Mouse (Mus musculus) forebrain, embryonic 10.5 days (tissue): Measurements from ENCODE around the gene Nlrc5. TPM values are rescaled to one million over a fixed set of nuclear protein-coding genes. Genes with fewer than 3 reads are reported as not detected.

Experiments used
- DNase-seq: peaks from one replicate; pipeline ENCODE4 v3.0.0-alpha.2; 2017; ENCODE audit warnings: low spot score; ENCODE audit errors: extremely low spot score
- H3K27ac ChIP-seq: fragments of 300-500 bp; sonication (generic); 2 replicates; pipeline ENCODE4 v1.5.1; 2016; ENCODE audit warnings: mild to moderate bottlenecking
- H3K27me3 ChIP-seq: fragments of 300-500 bp; sonication (generic); 2 replicates; pipeline ENCODE4 v1.6.1; 2016; ENCODE audit warnings: mild to moderate bottlenecking; ENCODE audit not compliant: poor library complexity, severe bottlenecking
- H3K36me3 ChIP-seq: fragments of 300-500 bp; sonication (generic); replicated peaks from 2 replicates; pipeline ENCODE4 v1.6.1; 2016; ENCODE audit warnings: mild to moderate bottlenecking, moderate library complexity
- H3K4me1 ChIP-seq: fragments of 300-500 bp; sonication (generic); 2 replicates; pipeline ENCODE4 v1.6.1; 2016
- H3K4me3 ChIP-seq: fragments of 300-500 bp; sonication (generic); 2 replicates; pipeline ENCODE4 v1.5.1; 2016; ENCODE audit warnings: mild to moderate bottlenecking, moderate library complexity
- H3K9me3 ChIP-seq: fragments of 300-500 bp; sonication (generic); 2 replicates; pipeline ENCODE4 v1.6.1; 2016; ENCODE audit warnings: mild to moderate bottlenecking, moderate library complexity
- WGBS: fragments of 180-500 bp; shearing (Covaris S2); methylation state at CpG from one replicate; pipeline ENCODE4 v1.1.7; 2016; 5-methylcytosine and 5-hydroxymethylcytosine counted together
- polyA plus RNA-seq: library from polyadenylated mRNA; unstranded; fragments of >200 nt; fragmentation: Nextera tagmentation; extraction: Ambion mirVana; gene quantifications from 2 replicates; pipeline ENCODE4 v1.2.1, GENCODE M21; 2016

The Nlrc5 gene
- 0.12 and 0.25 TPM in 2 replicates for polyA plus RNA-seq

- peaks cover 48% of the 10 kb centered on the region for H3K27me3 ChIP-seq
- 0 out of 2 replicates have a peak within 1 kb of the TSS, but pooled peaks have one; percentile 3 for H3K27ac ChIP-seq
- WGBS: 2% methylated on average over 29 of the region's 29 CpGs
Measured at GRCm38 (mm10) chr8:94433981-94434466, at the start of gene Nlrc5. Gene Nlrc5 (plus strand): TSS chr8:94434356.

GRCm38 (mm10) chr8:94385506-94386213 is 48.5 kb upstream of the Nlrc5 start:
- WGBS: 31% methylated on average over 20 of the region's 20 CpGs
- H3K4me3 ChIP-seq: peak overlapping the region; percentile 91
- H3K27me3 ChIP-seq: peaks cover 3% of the 10 kb centered on the region; the same call in 1 of the 2 replicates
- peaks cover 16% of the 10 kb centered on the region for H3K36me3 ChIP-seq
- H3K4me1 ChIP-seq: peaks cover 26% of the 10 kb centered on the region
- no peak for DNase-seq
- no peaks in the 10 kb centered on the region for H3K9me3 ChIP-seq
- peak overlapping the region; percentile 94 for H3K27ac ChIP-seq

More at GRCm38 (mm10) chr8:94433981-94434466, at the start of gene Nlrc5:
- DNase-seq: peak; percentile 31
- Histone ChIP-seq H3K36me3 (no peaks in the 10 kb centered on the region), H3K4me3 (peak within 1 kb of the TSS; percentile 58), H3K9me3 (no peaks in the 10 kb centered on the region), H3K4me1 (peaks cover 10% of the 10 kb centered on the region)

DNA sequence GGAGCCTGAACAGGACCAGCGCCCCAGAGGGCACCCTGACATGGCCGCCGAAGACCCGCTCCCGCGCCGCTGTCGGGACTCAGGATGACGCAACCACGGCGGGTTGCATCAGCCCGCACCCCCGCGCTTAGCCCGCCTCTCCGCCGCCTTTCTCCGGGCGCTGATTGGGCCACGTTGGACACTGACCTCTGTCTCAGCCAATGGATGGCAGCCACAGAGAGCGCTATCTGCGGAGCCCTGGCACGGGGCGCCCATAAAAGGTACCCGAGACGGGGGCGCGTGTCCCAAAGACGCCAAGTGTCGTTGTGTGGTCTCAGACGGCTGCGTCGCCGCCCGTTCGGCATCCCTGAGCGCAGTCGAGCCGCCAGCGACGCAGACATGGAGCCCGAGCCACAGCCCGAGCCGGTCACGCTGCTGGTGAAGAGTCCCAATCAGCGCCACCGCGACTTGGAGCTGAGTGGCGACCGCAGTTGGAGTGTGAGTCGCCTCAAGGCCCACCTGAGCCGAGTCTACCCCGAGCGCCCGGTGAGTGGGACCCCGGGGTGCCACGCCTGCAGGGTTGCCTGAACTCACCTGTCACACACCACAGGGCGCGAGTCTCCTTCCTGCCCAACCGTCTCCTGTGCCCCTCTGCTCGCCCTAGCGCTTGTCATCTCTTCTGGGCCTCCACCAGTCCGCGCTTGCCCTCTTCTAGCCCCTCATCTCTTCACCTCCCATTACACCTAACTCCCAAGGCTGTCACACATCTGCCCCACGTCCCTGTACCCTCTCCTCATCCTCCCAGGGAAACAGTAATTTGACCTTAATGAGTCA is 47.7 kb upstream of the Nlrc5 start, which contains the start of gene Herpud1:
TSS of gene Herpud1 (plus strand) at position 225 of the 813 bp plus-strand sequence.
- H3K4me1 ChIP-seq: peaks cover 26% of the 10 kb centered on the region
- WGBS: under 1% methylated on average over 65 of the region's 65 CpGs
- no peaks in the 10 kb centered on the region for H3K9me3 ChIP-seq
- H3K27me3 ChIP-seq: peaks cover 3% of the 10 kb centered on the region; the same call in 1 of the 2 replicates
- DNase-seq: peak; percentile 97
- H3K36me3 ChIP-seq: peaks cover 23% of the 10 kb centered on the region
- peak within 1 kb of the TSS; percentile 94 for H3K27ac ChIP-seq
- H3K4me3 ChIP-seq: peak within 1 kb of the TSS; percentile 91

DNA sequence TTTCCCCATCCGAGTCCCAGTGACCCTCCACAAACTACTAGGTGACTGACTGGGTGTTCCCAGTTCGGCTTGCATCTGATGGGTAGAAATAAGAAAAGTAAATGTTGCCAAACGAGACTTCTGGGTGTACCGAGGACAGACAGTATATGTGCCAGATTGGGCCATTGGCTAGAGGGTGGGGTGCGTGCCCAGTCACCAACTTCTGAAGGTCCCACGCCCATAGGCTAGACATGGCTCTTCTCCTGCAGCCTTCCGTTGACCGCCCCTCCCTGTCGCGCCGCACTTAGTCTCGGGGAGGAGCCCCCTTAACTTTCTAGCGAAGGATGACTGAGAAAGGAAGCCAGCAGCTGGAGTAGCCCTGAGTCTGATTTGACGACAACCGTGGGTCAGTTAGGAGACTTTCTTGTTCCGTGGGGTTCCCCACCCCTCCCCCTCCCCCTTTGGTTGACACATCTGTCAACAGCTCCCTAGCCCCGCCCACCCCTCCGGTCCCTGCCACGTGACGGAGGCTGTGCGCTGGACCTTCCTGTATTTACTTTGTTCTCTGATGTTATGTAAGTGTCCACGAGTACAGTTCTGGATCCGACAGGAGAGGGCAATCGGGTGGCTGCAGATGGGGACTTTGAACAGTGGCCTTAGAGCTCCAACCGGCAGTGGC is 47.0 kb upstream of the Nlrc5 start:
- peak; percentile 76 for DNase-seq
- Histone ChIP-seq H3K4me3 (peak overlapping the region; percentile 91), H3K27ac (peak overlapping the region; percentile 94), H3K4me1 (peaks cover 26% of the 10 kb centered on the region), H3K27me3 (peaks cover 3% of the 10 kb centered on the region; the same call in 1 of the 2 replicates), H3K36me3 (peaks cover 30% of the 10 kb centered on the region), H3K9me3 (no peaks in the 10 kb centered on the region)
- under 1% methylated on average over 25 of the region's 25 CpGs for WGBS

- H3K27me3 ChIP-seq: peaks cover 3% of the 10 kb centered on the region; the same call in 1 of the 2 replicates
- peaks cover 37% of the 10 kb centered on the region for H3K36me3 ChIP-seq
- H3K4me1 ChIP-seq: peaks cover 26% of the 10 kb centered on the region
- 44% methylated on average over 6 of the region's 6 CpGs for WGBS
- H3K9me3 ChIP-seq: no peaks in the 10 kb centered on the region
- H3K27ac ChIP-seq: peak overlapping the region; percentile 94
- peak overlapping the region; percentile 91 for H3K4me3 ChIP-seq
- DNase-seq: no peak
Measured at GRCm38 (mm10) chr8:94387785-94388184, 46.4 kb upstream of the Nlrc5 start.

DNA sequence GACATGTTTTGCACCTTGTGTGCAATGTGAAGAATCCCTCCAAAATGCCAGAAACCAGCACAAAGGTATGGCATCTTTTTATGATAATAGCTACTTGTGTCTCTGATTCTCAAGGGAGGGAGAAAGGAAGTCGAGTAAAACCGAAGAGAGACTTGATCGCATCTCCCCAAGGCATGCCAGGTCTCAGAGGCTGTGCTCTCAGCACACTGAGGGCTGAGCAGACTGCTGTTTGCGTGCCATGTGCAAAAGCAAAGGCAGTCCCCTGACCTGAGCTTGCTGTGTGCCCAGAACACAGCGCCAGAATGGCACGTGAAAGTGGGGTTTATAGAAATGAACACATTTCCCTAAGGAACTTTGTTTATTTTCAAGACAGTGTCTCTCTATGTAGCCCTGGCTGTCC is 44.6 kb upstream of the Nlrc5 start:
- 91% methylated on average over 6 of the region's 6 CpGs for WGBS
- Histone ChIP-seq H3K36me3 (peaks cover 54% of the 10 kb centered on the region), H3K4me3 (no peak overlapping the region), H3K27ac (no peak overlapping the region), H3K27me3 (peaks cover 3% of the 10 kb centered on the region; the same call in 1 of the 2 replicates), H3K4me1 (peaks cover 26% of the 10 kb centered on the region), H3K9me3 (no peaks in the 10 kb centered on the region)
- no peak for DNase-seq

DNA sequence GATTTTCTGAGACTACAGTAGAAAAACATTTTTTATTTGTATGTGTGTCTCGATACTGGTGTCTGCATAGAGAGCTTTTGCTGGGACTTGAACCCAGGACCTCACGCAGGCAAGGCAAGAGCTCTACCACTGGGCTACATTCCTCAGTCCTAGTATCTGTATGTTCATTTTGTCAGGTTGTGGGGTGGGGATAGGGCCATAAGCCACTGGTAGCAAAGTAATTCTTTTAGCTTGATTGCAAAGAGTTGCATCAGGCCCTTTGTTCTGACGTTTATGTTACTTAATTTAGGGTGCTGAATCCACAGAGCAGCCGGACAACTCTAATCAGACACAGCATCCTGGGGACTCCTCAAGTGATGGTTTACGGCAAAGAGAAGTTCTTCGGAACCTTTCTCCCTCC is 43.7 kb upstream of the Nlrc5 start:
- 95% methylated on average over 6 of the region's 6 CpGs for WGBS
- no peak for DNase-seq
- H3K4me1 ChIP-seq: peaks cover 24% of the 10 kb centered on the region

GRCm38 (mm10) chr8:94390910-94391309 is 43.2 kb upstream of the Nlrc5 start:
- H3K4me1 ChIP-seq: peaks cover 19% of the 10 kb centered on the region
- 95% methylated on average over 8 of the region's 8 CpGs for WGBS
- no peak for DNase-seq

More for the DNA sequence above, 43.7 kb upstream of the Nlrc5 start:
- Histone ChIP-seq H3K9me3 (no peaks in the 10 kb centered on the region), H3K27me3 (no peaks in the 10 kb centered on the region), H3K4me3 (no peak overlapping the region), H3K36me3 (peaks cover 63% of the 10 kb centered on the region), H3K27ac (no peak overlapping the region)

DNA sequence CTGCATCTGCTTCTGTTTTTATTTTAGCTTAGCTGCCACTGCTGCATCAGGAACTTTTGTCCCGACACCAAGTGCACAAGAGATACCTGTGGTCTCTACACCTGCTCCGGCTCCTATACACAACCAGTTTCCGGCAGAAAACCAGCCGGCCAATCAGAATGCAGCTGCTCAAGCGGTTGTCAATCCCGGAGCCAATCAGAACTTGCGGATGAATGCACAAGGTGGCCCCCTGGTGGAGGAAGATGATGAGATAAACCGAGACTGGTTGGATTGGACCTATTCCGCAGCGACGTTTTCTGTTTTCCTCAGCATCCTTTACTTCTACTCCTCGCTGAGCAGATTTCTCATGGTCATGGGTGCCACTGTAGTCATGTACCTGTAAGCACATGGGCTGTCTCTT is 42.0 kb upstream of the Nlrc5 start:
- Histone ChIP-seq H3K4me3 (no peak overlapping the region), H3K4me1 (peaks cover 12% of the 10 kb centered on the region), H3K36me3 (peaks cover 77% of the 10 kb centered on the region), H3K27ac (no peak overlapping the region), H3K9me3 (no peaks in the 10 kb centered on the region), H3K27me3 (no peaks in the 10 kb centered on the region)
- 81% methylated on average over 12 of the region's 12 CpGs for WGBS
- DNase-seq: peak; percentile 40

More at GRCm38 (mm10) chr8:94390910-94391309, 43.2 kb upstream of the Nlrc5 start:
- no peak overlapping the region for H3K4me3 ChIP-seq
- no peak overlapping the region for H3K27ac ChIP-seq
- no peaks in the 10 kb centered on the region for H3K27me3 ChIP-seq
- H3K36me3 ChIP-seq: peaks cover 68% of the 10 kb centered on the region
- no peaks in the 10 kb centered on the region for H3K9me3 ChIP-seq

DNA sequence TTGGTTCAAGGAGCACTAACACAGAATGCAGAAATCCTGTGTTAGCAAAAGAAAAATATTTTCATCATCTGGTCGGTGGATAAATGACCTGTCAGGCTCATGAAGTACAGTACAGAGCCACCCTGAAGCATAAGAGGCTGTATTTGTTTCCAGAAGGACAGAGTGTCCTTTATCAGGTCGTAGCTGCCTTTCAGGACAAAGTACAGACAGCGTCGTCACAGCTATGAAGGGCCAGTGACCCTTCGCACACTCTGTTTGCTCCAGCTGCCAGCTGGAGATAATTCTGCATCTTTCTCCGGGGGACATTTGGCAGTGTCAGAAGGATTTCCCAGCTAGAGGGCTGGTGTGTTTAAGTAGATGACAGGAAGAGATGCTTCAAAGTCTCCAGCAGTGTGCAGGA is 41.5 kb upstream of the Nlrc5 start:
- 91% methylated on average over 6 of the region's 6 CpGs for WGBS
- H3K36me3 ChIP-seq: peaks cover 77% of the 10 kb centered on the region
- DNase-seq: no peak

GRCm38 (mm10) chr8:94395851-94396540 is 38.2 kb upstream of the Nlrc5 start:
- H3K9me3 ChIP-seq: no peaks in the 10 kb centered on the region
- DNase-seq: no peak
- no peak overlapping the region for H3K4me3 ChIP-seq
- H3K36me3 ChIP-seq: peaks cover 59% of the 10 kb centered on the region
- no peaks in the 10 kb centered on the region for H3K27me3 ChIP-seq
- H3K4me1 ChIP-seq: no peaks in the 10 kb centered on the region
- 87% methylated on average over 6 of the region's 6 CpGs for WGBS
- no peak overlapping the region for H3K27ac ChIP-seq

More for the DNA sequence above, 41.5 kb upstream of the Nlrc5 start:
- Histone ChIP-seq H3K4me1 (peaks cover 9% of the 10 kb centered on the region), H3K27me3 (no peaks in the 10 kb centered on the region), H3K4me3 (no peak overlapping the region), H3K27ac (no peak overlapping the region), H3K9me3 (no peaks in the 10 kb centered on the region)
